Mouse (Mus musculus) lung, embryonic 15.5 days (tissue): ENCODE results near the gene Trafd1. TPM values are rescaled to one million over a fixed set of nuclear protein-coding genes. Genes with fewer than 3 reads are reported as not detected.
A peak's percentile ranks its signal among the peaks of the same experiment; 100 is the strongest.
"Not testable (repeated sequence)": the region's sequence is repeated elsewhere in the genome, so short reads cannot be mapped to it uniquely, and the experiment has no call there.

ENCODE experiments used
- ATAC-seq: fragments of 200-750 bp; cut with Nextera tagmentation; 2 replicates; pipeline ENCODE4 v1.8.0; 2017; ENCODE audit warnings: moderate number of reproducible peaks, borderline replicate concordance; ENCODE audit not compliant: low FRiP score, low TSS enrichment; ENCODE audit errors: extremely low read depth
- H3K27ac ChIP-seq: fragments of 300-500 bp; sonication (generic); 2 replicates; pipeline ENCODE4 v1.5.1; 2015; ENCODE audit warnings: moderate library complexity, mild to moderate bottlenecking, inconsistent platforms
- H3K27me3 ChIP-seq: fragments of 300-500 bp; sonication (generic); 2 replicates; pipeline ENCODE4 v1.6.1; 2015; ENCODE audit warnings: inconsistent platforms
- H3K36me3 ChIP-seq: fragments of 300-500 bp; sonication (generic); 2 replicates; pipeline ENCODE4 v1.6.1; 2015; ENCODE audit warnings: inconsistent platforms
- H3K4me1 ChIP-seq: fragments of 300-500 bp; sonication (generic); 2 replicates; pipeline ENCODE4 v1.6.1; 2015; ENCODE audit warnings: inconsistent platforms
- H3K4me2 ChIP-seq: fragments of 300-500 bp; sonication (generic); 2 replicates; pipeline ENCODE4 v1.6.1; 2015; ENCODE audit warnings: inconsistent platforms, mild to moderate bottlenecking, moderate library complexity
- H3K4me3 ChIP-seq: fragments of 300-500 bp; sonication (generic); 2 replicates; pipeline ENCODE4 v1.5.1; 2015; ENCODE audit warnings: mild to moderate bottlenecking, inconsistent platforms
- H3K9ac ChIP-seq: fragments of 300-500 bp; sonication (generic); 2 replicates; pipeline ENCODE4 v1.6.1; 2015; ENCODE audit warnings: inconsistent platforms
- H3K9me3 ChIP-seq: fragments of 300-500 bp; sonication (generic); 2 replicates; pipeline ENCODE4 v1.6.1; 2016; ENCODE audit warnings: inconsistent platforms
- WGBS: fragments of 180-500 bp; shearing (Covaris S2); methylation state at CpG from one replicate; pipeline ENCODE4 v1.1.7; 2015; 5-methylcytosine and 5-hydroxymethylcytosine counted together
- polyA plus RNA-seq: library from polyadenylated mRNA; unstranded; fragments of >200 nt; fragmentation: Nextera tagmentation; extraction: Ambion mirVana; gene quantifications from 2 replicates; pipeline ENCODE4 v1.2.1, GENCODE M21; 2015

Trafd1 gene
- polyA plus RNA-seq, 1 experiment from 2014 or later, result 77.6 TPM

GRCm38 (mm10) chr5:121343997-121344396 lies 41.4 kb downstream of the Trafd1 start:
- no peak for ATAC-seq
- Histone ChIP-seq H3K27me3 (no peaks in the 10 kb centered on the region), H3K4me3 (no peak overlapping the region), H3K36me3 (peaks cover 67% of the 10 kb centered on the region), H3K9me3 (no peaks in the 10 kb centered on the region), H3K4me2 (no peak overlapping the region), H3K4me1 (no peaks in the 10 kb centered on the region), H3K9ac (no peak overlapping the region), H3K27ac (no peak overlapping the region)
- 94% methylated on average over 8 of the region's 8 CpGs for WGBS

DNA sequence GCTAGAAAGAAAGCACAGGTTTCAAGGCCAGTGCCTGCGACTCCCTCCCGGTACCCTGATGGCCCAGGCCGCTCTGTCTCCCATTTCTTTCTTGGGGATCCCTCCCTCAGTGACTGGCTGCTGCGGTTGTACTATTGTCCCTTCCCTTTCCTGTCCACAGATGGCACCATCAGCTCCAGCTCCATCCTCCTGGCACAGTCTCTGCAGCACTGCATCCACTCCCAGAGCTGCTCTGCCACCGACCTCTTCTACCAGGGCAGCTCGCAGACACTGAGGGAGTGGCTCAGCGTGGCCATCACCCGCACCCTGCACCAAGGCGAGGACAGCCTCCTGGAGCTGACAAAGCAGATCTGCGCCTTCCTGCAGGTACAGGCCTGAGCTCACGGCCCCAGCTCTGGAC lies 42.9 kb downstream of the Trafd1 start:
- Histone ChIP-seq H3K36me3 (peaks cover 68% of the 10 kb centered on the region), H3K27me3 (no peaks in the 10 kb centered on the region), H3K27ac (no peak overlapping the region), H3K4me2 (no peak overlapping the region), H3K9ac (no peak overlapping the region), H3K4me1 (no peaks in the 10 kb centered on the region), H3K9me3 (no peaks in the 10 kb centered on the region), H3K4me3 (no peak overlapping the region)
- ATAC-seq, result no peak
- WGBS, result 91% methylated on average over 11 of the region's 11 CpGs

GRCm38 (mm10) chr5:121340965-121341473 lies 44.4 kb downstream of the Trafd1 start:
- no peak for ATAC-seq
- Histone ChIP-seq H3K4me1 (no peaks in the 10 kb centered on the region), H3K27ac (no peak overlapping the region), H3K9me3 (no peaks in the 10 kb centered on the region), H3K4me2 (no peak overlapping the region), H3K9ac (no peak overlapping the region), H3K4me3 (no peak overlapping the region), H3K36me3 (peaks cover 71% of the 10 kb centered on the region), H3K27me3 (no peaks in the 10 kb centered on the region)
- WGBS, result 19% methylated on average over 7 of the region's 7 CpGs

DNA sequence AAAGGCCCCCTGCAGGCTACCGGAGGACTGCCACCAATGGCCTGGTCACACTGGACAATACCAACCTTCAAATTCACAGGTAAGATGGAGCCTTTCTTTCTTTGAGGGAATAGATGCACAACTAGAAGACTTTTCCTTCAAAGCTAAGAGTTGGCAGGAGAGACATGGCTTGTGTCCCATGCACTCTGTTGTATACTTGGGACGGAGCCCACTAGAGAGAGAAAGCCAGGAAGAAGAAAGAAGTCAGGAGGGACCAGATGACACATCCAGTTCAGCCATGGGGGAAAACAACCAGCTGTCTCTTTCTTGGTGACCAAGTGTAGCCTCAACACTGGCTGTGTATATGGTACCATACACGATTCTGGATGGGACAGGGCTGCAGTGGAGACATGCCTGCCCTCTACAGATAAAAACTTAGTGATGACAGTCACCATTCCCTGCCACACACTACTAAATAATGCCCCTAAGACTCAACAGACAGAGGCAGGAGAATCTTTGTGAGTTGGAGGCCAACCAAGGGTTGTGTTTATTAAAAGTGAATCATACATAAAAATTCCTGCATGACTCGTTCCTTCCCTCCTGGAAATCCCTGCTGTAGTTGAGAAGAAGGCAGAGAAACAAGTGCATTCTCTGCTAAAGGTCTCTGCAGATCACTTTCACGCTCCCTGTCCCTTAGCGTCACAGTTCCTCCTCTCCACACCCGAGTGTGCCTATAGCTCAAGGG lies 45.8 kb downstream of the Trafd1 start:
- peaks cover 77% of the 10 kb centered on the region for H3K36me3 ChIP-seq
- ATAC-seq, result no peak
- no peak overlapping the region for H3K4me3 ChIP-seq
- no peaks in the 10 kb centered on the region for H3K9me3 ChIP-seq
- no peaks in the 10 kb centered on the region for H3K27me3 ChIP-seq
- WGBS, result 83% methylated on average over 7 of the region's 7 CpGs
- no peak overlapping the region for H3K9ac ChIP-seq
- H3K27ac ChIP-seq, result no peak overlapping the region
- no peaks in the 10 kb centered on the region for H3K4me1 ChIP-seq
- no peak overlapping the region for H3K4me2 ChIP-seq

GRCm38 (mm10) chr5:121336776-121337175 lies 48.7 kb downstream of the Trafd1 start:
- Histone ChIP-seq H3K4me1 (no peaks in the 10 kb centered on the region), H3K9me3 (no peaks in the 10 kb centered on the region), H3K27me3 (no peaks in the 10 kb centered on the region), H3K4me2 (no peak overlapping the region), H3K27ac (no peak overlapping the region), H3K36me3 (peaks cover 77% of the 10 kb centered on the region), H3K9ac (no peak overlapping the region), H3K4me3 (no peak overlapping the region)
- no peak for ATAC-seq
- 89% methylated on average over 6 of the region's 6 CpGs for WGBS

- Histone ChIP-seq H3K9ac (no peak overlapping the region), H3K27me3 (no peaks in the 10 kb centered on the region), H3K4me1 (no peaks in the 10 kb centered on the region), H3K27ac (no peak overlapping the region), H3K9me3 (no peaks in the 10 kb centered on the region), H3K4me2 (no peak overlapping the region), H3K4me3 (no peak overlapping the region), H3K36me3 (peaks cover 80% of the 10 kb centered on the region)
- no peak for ATAC-seq
- WGBS, result 73% methylated on average over 3 of the region's 3 CpGs
Measured at GRCm38 (mm10) chr5:121336009-121336408, 49.4 kb downstream of the Trafd1 start.

- WGBS, result 87% methylated on average over 4 of the region's 4 CpGs
- H3K4me3 ChIP-seq, result no peak overlapping the region
- no peak for ATAC-seq
- H3K9me3 ChIP-seq, result no peaks in the 10 kb centered on the region
- no peak overlapping the region for H3K27ac ChIP-seq
- H3K9ac ChIP-seq, result no peak overlapping the region
- H3K36me3 ChIP-seq, result peaks cover 82% of the 10 kb centered on the region
- H3K4me2 ChIP-seq, result no peak overlapping the region
- H3K27me3 ChIP-seq, result no peaks in the 10 kb centered on the region
- no peaks in the 10 kb centered on the region for H3K4me1 ChIP-seq
Measured at GRCm38 (mm10) chr5:121335426-121335825, 50.0 kb downstream of the Trafd1 start.

DNA sequence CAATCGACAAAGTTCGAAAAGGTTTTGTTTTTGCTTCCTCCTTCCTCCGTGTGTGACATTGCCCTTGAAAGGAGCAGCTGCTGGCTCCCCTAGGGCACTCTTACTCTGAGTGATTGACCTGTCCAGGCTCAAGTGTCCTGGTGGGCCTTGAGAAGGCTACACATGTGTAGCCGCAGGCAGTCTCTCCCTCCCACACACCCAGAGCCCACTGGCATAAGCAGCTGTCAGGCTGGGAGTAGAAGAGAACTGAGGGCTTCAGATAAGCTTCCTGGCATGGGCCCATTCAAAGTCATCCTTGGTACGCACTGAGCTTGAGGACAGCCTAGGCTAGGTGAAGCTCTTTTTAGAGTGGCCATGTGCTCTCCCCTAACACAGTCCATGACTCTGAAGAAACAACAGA lies 51.0 kb downstream of the Trafd1 start:
- Histone ChIP-seq H3K27ac (no peak overlapping the region), H3K27me3 (no peaks in the 10 kb centered on the region), H3K4me2 (no peak overlapping the region), H3K4me1 (no peaks in the 10 kb centered on the region), H3K4me3 (no peak overlapping the region), H3K9ac (no peak overlapping the region), H3K9me3 (no peaks in the 10 kb centered on the region), H3K36me3 (peaks cover 76% of the 10 kb centered on the region)
- no peak for ATAC-seq
- 85% methylated on average over 5 of the region's 5 CpGs for WGBS

GRCm38 (mm10) chr5:121333976-121334375 lies 51.5 kb downstream of the Trafd1 start:
- ATAC-seq, result no peak
- WGBS, result 92% methylated on average over 9 of the region's 9 CpGs
- Histone ChIP-seq H3K4me2 (no peak overlapping the region), H3K9ac (no peak overlapping the region), H3K27me3 (no peaks in the 10 kb centered on the region), H3K4me3 (no peak overlapping the region), H3K4me1 (no peaks in the 10 kb centered on the region), H3K36me3 (peaks cover 72% of the 10 kb centered on the region), H3K9me3 (no peaks in the 10 kb centered on the region), H3K27ac (no peak overlapping the region)

- no peak overlapping the region for H3K27ac ChIP-seq
- H3K4me1 ChIP-seq, result no peaks in the 10 kb centered on the region
- H3K4me2 ChIP-seq, result no peak overlapping the region
- no peak overlapping the region for H3K9ac ChIP-seq
- H3K4me3 ChIP-seq, result no peak overlapping the region
- ATAC-seq, result no peak
- H3K9me3 ChIP-seq, result no peaks in the 10 kb centered on the region
- peaks cover 65% of the 10 kb centered on the region for H3K36me3 ChIP-seq
- 96% methylated on average over 10 of the region's 10 CpGs for WGBS
- no peaks in the 10 kb centered on the region for H3K27me3 ChIP-seq
Measured at GRCm38 (mm10) chr5:121331731-121332130, 53.7 kb downstream of the Trafd1 start.

- Histone ChIP-seq H3K27ac (0 out of 2 replicates have a peak overlapping the region, but pooled peaks have one; percentile 33), H3K36me3 (peaks cover 69% of the 10 kb centered on the region), H3K4me3 (peak overlapping the region; percentile 15)
- H3K4me1 ChIP-seq, ATAC-seq, H3K9ac ChIP-seq, H3K9me3 ChIP-seq, H3K27me3 ChIP-seq, H3K4me2 ChIP-seq: not testable (repeated sequence)
- WGBS, result 77% methylated on average over 13 of the region's 19 CpGs
Measured at GRCm38 (mm10) chr5:121330154-121330816, 55.1 kb downstream of the Trafd1 start.

- peak overlapping the region; percentile 57 for H3K27ac ChIP-seq
- WGBS, result 64% methylated on average over 11 of the region's 11 CpGs
- H3K9ac ChIP-seq, result no peak overlapping the region
- no peaks in the 10 kb centered on the region for H3K9me3 ChIP-seq
- peak overlapping the region; percentile 15 for H3K4me3 ChIP-seq
- H3K27me3 ChIP-seq, result no peaks in the 10 kb centered on the region
- H3K4me2 ChIP-seq, result peak overlapping the region; percentile 38
- ATAC-seq, result no peak
- peaks cover 67% of the 10 kb centered on the region for H3K36me3 ChIP-seq
- no peaks in the 10 kb centered on the region for H3K4me1 ChIP-seq
Measured at GRCm38 (mm10) chr5:121329333-121330058, 55.9 kb downstream of the Trafd1 start.
